Mouse (Mus musculus) intestine, embryonic 14.5 days (tissue): ENCODE measurements around the gene Gm14327. TPM values are rescaled to one million over a fixed set of nuclear protein-coding genes. Genes with fewer than 3 reads are reported as not detected.
"Not testable (repeated sequence)": the region's sequence is repeated elsewhere in the genome, so short reads cannot be mapped to it uniquely, and the experiment has no call there.

Experiments
- ATAC-seq: fragments of 200-750 bp; cut with Nextera tagmentation; replicated peaks from 2 replicates; pipeline ENCODE4 v1.8.0; 2017; ENCODE audit warnings: low read depth, moderate number of reproducible peaks, moderate TSS enrichment, moderate library complexity; ENCODE audit not compliant: low FRiP score, low TSS enrichment
- DNase-seq: peaks from one replicate; pipeline ENCODE4 v3.0.0-alpha.2; 2018; ENCODE audit warnings: low spot score
- H3K27ac ChIP-seq: fragments of 300-500 bp; sonication (generic); 2 replicates; pipeline ENCODE4 v1.5.1; 2014; ENCODE audit warnings: low read depth, mild to moderate bottlenecking, control low read depth
- H3K27me3 ChIP-seq: fragments of 300-500 bp; sonication (generic); replicated peaks from 2 replicates; pipeline ENCODE4 v1.6.1; 2014; ENCODE audit warnings: low read length, control low read depth; ENCODE audit not compliant: control insufficient read depth, insufficient read depth
- H3K36me3 ChIP-seq: fragments of 300-500 bp; sonication (generic); 2 replicates; pipeline ENCODE4 v1.6.1; 2014; ENCODE audit warnings: low read length, control low read depth; ENCODE audit not compliant: control insufficient read depth, insufficient read depth
- H3K4me1 ChIP-seq: fragments of 300-500 bp; sonication (generic); replicated peaks from 2 replicates; pipeline ENCODE4 v1.6.1; 2014; ENCODE audit warnings: low read length, control low read depth, mixed read lengths; ENCODE audit not compliant: control insufficient read depth, insufficient read depth
- H3K4me2 ChIP-seq: fragments of 300-500 bp; sonication (generic); 2 replicates; pipeline ENCODE4 v1.6.1; 2014; ENCODE audit warnings: low read length
- H3K4me3 ChIP-seq: fragments of 300-500 bp; sonication (generic); 2 replicates; pipeline ENCODE4 v1.5.1; 2014; ENCODE audit warnings: low read depth, low read length, control low read depth, mixed read lengths
- H3K9ac ChIP-seq: fragments of 300-500 bp; sonication (generic); 2 replicates; pipeline ENCODE4 v1.6.1; 2014; ENCODE audit warnings: mild to moderate bottlenecking, low read length
- H3K9me3 ChIP-seq: fragments of 300-500 bp; sonication (generic); 2 replicates; pipeline ENCODE4 v1.6.1; 2016; ENCODE audit warnings: low read length, control low read depth; ENCODE audit not compliant: control insufficient read depth
- WGBS: fragments of 180-500 bp; shearing (Covaris S2); extraction: QIAGEN DNeasy Blood & Tissue Kit; methylation state at CpG from one replicate; pipeline ENCODE4 v1.1.7; 2014; 5-methylcytosine and 5-hydroxymethylcytosine counted together
- polyA plus RNA-seq: library from polyadenylated mRNA; unstranded; fragments of >200 nt; fragmentation: Nextera tagmentation; extraction: Ambion mirVana; gene quantifications from 2 replicates; pipeline ENCODE4 v1.2.1, GENCODE M21; 2014

The Gm14327 gene
- polyA plus RNA-seq: 3.8 and 4.2 TPM in 2 replicates

- not testable (repeated sequence) for H3K4me2 ChIP-seq, H3K4me1 ChIP-seq, H3K27ac ChIP-seq, ATAC-seq, H3K36me3 ChIP-seq, H3K27me3 ChIP-seq, H3K9ac ChIP-seq, H3K4me3 ChIP-seq, H3K9me3 ChIP-seq, DNase-seq
- WGBS: 35% methylated on average over 7 of the region's 13 CpGs
Measured at GRCm38 (mm10) chr2:177897046-177897578, at the start of gene Gm14327. Gene Gm14327 (plus strand): TSS chr2:177897096.

- not testable (repeated sequence) for H3K4me3 ChIP-seq, H3K9me3 ChIP-seq, ATAC-seq, H3K4me1 ChIP-seq, H3K9ac ChIP-seq, H3K27ac ChIP-seq, DNase-seq, H3K27me3 ChIP-seq, H3K36me3 ChIP-seq, H3K4me2 ChIP-seq
- 86% methylated on average over 2 of the region's 2 CpGs for WGBS
Measured at GRCm38 (mm10) chr2:177862254-177862653, 34.6 kb upstream of the Gm14327 start.

- not testable (repeated sequence) for ATAC-seq, H3K9ac ChIP-seq, H3K27ac ChIP-seq, H3K4me2 ChIP-seq, DNase-seq, H3K4me1 ChIP-seq, H3K27me3 ChIP-seq, H3K9me3 ChIP-seq, H3K4me3 ChIP-seq, H3K36me3 ChIP-seq
- WGBS: 94% methylated on average over 14 of the region's 14 CpGs
Measured at GRCm38 (mm10) chr2:177887743-177888142, 9.2 kb upstream of the Gm14327 start.

- not testable (repeated sequence) for ATAC-seq, H3K9ac ChIP-seq, DNase-seq, H3K27ac ChIP-seq, H3K27me3 ChIP-seq, H3K9me3 ChIP-seq, H3K4me2 ChIP-seq, H3K4me3 ChIP-seq, H3K36me3 ChIP-seq, H3K4me1 ChIP-seq
- WGBS: 67% methylated on average over 2 of the region's 3 CpGs
Measured at GRCm38 (mm10) chr2:177898171-177898570, 1.3 kb downstream of the Gm14327 start.

- WGBS: 86% methylated on average over 5 of the region's 12 CpGs
- H3K36me3 ChIP-seq, DNase-seq, H3K27me3 ChIP-seq, H3K4me2 ChIP-seq, H3K27ac ChIP-seq, H3K4me1 ChIP-seq, H3K4me3 ChIP-seq, H3K9ac ChIP-seq, H3K9me3 ChIP-seq, ATAC-seq: not testable (repeated sequence)
Measured at GRCm38 (mm10) chr2:177903276-177903675, 6.4 kb downstream of the Gm14327 start.

- H3K27ac ChIP-seq, DNase-seq, H3K4me3 ChIP-seq, H3K27me3 ChIP-seq, H3K9ac ChIP-seq, H3K36me3 ChIP-seq, ATAC-seq, H3K4me2 ChIP-seq, H3K4me1 ChIP-seq, H3K9me3 ChIP-seq: not testable (repeated sequence)
- WGBS: 57% methylated on average over 3 of the region's 5 CpGs
Measured at GRCm38 (mm10) chr2:177925563-177926103, 28.7 kb downstream of the Gm14327 start, which contains the start of gene Zfp972. Gene Zfp972 (minus strand): TSS chr2:177925613.

Other genes with a start within 250 kb of the Gm14327 start
- 6.1 and 6.9 TPM in 2 replicates for gene Gm14322, start 137.8 kb upstream of the Gm14327 start, polyA plus RNA-seq
- gene Gm14325, start 56.8 kb upstream of the Gm14327 start, polyA plus RNA-seq: 31.0 and 33.4 TPM in 2 replicates
- not detected in 2 replicates for gene Zfp972, start 28.5 kb downstream of the Gm14327 start, polyA plus RNA-seq
- gene Gm14326, start 60.2 kb downstream of the Gm14327 start, polyA plus RNA-seq: 18.6 and 21.4 TPM in 2 replicates
- gene Zfp971, start 126.2 kb downstream of the Gm14327 start, polyA plus RNA-seq: 13.7 and 16.6 TPM in 2 replicates
- 20.7 and 20.9 TPM in 2 replicates for gene Zfp931, start 181.4 kb downstream of the Gm14327 start, polyA plus RNA-seq
- gene Phactr3, start 221.9 kb downstream of the Gm14327 start, polyA plus RNA-seq: 2.3 and 3.3 TPM in 2 replicates